Mouse (Mus musculus): ENCODE results near the gene Pkm. TPM values are rescaled to one million over a fixed set of nuclear protein-coding genes. Genes with fewer than 3 reads are reported as not detected.

Gene Pkm
- polyA plus RNA-seq, 1 experiment from 2014 or later, result 331 TPM

GRCm38 (mm10) chr9:59718237-59718636 is 62.1 kb downstream of the Pkm start:
- ATAC-seq, result peak; percentile 42; the same call in 1 of the 2 replicates

GRCm38 (mm10) chr9:59721144-59721543 is 65.0 kb downstream of the Pkm start:
- Histone ChIP-seq H3K4me3 (ENCODE audit: low read depth, low read length) (no peak overlapping the region), H3K9me3 (ENCODE audit: low read length) (no peaks in the 10 kb centered on the region), H3K4me1 (ENCODE audit: insufficient read depth, low read depth, low read length) (peaks cover 10% of the 10 kb centered on the region; the same call in 1 of the 2 replicates), H3K27me3 (replicated peaks; ENCODE audit: insufficient read depth, low read length) (no peaks in the 10 kb centered on the region), H3K36me3 (ENCODE audit: insufficient read depth, low read length) (no peaks in the 10 kb centered on the region), H3K27ac (ENCODE audit: low read length) (no peak overlapping the region), H3K9ac (replicated peaks; ENCODE audit: low read depth) (no peak overlapping the region), H3K4me2 (replicated peaks; ENCODE audit: low read depth, low read length) (no peak overlapping the region)
- TF ChIP-seq CTCF (IDR thresholded peaks at IDR 0.05), result no peak
- no peak for TF ChIP-seq EP300 (IDR thresholded peaks at IDR 0.05)
- WGBS, result 76% methylated on average over 5 of the region's 5 CpGs
- DNase-seq (ENCODE audit: low spot score) (no peak), ATAC-seq (no peak)

More at GRCm38 (mm10) chr9:59718237-59718636, 62.1 kb downstream of the Pkm start:
- 37% methylated on average over 4 of the region's 4 CpGs for WGBS
- peaks cover 8% of the 10 kb centered on the region; the same call in 1 of the 2 replicates for H3K4me1 ChIP-seq (ENCODE audit: insufficient read depth, low read depth, low read length)
- no peak overlapping the region for H3K4me2 ChIP-seq (replicated peaks; ENCODE audit: low read depth, low read length)
- H3K9me3 ChIP-seq (ENCODE audit: low read length), result no peaks in the 10 kb centered on the region
- H3K27me3 ChIP-seq (replicated peaks; ENCODE audit: insufficient read depth, low read length), result no peaks in the 10 kb centered on the region
- peak; percentile 46 for DNase-seq (ENCODE audit: low spot score)
- 0 out of 2 replicates have a peak overlapping the region, but pooled peaks have one; percentile 32 for H3K27ac ChIP-seq (ENCODE audit: low read length)
- no peak overlapping the region for H3K4me3 ChIP-seq (ENCODE audit: low read depth, low read length)
- H3K9ac ChIP-seq (replicated peaks; ENCODE audit: low read depth), result no peak overlapping the region
- H3K36me3 ChIP-seq (ENCODE audit: insufficient read depth, low read length), result no peaks in the 10 kb centered on the region
- no peak; the same call in 1 of the 2 replicates for TF ChIP-seq CTCF (IDR thresholded peaks at IDR 0.05)
- peak; percentile 38; the same call in 1 of the 2 replicates for TF ChIP-seq EP300 (IDR thresholded peaks at IDR 0.05)

GRCm38 (mm10) chr9:59723096-59723657 is 67.0 kb downstream of the Pkm start:
- Histone ChIP-seq H3K36me3 (ENCODE audit: insufficient read depth, low read length) (no peaks in the 10 kb centered on the region), H3K9ac (replicated peaks; ENCODE audit: low read depth) (no peak overlapping the region), H3K4me3 (ENCODE audit: low read depth, low read length) (no peak overlapping the region), H3K9me3 (ENCODE audit: low read length) (no peaks in the 10 kb centered on the region), H3K4me1 (ENCODE audit: insufficient read depth, low read depth, low read length) (peaks cover 3% of the 10 kb centered on the region; the same call in 1 of the 2 replicates), H3K27ac (ENCODE audit: low read length) (peak overlapping the region; percentile 60), H3K4me2 (replicated peaks; ENCODE audit: low read depth, low read length) (peak overlapping the region; percentile 43), H3K27me3 (replicated peaks; ENCODE audit: insufficient read depth, low read length) (no peaks in the 10 kb centered on the region)
- DNase-seq (ENCODE audit: low spot score), result peak; percentile 95
- ATAC-seq, result peak; percentile 59
- WGBS, result 9% methylated on average over 10 of the region's 10 CpGs
- peak; percentile 93 for TF ChIP-seq CTCF (IDR thresholded peaks at IDR 0.05)
- TF ChIP-seq EP300 (IDR thresholded peaks at IDR 0.05), result 0 out of 2 replicates have a peak, but pooled peaks have one; percentile 23

GRCm38 (mm10) chr9:59723791-59724442 is 67.7 kb downstream of the Pkm start:
- ATAC-seq (peak; percentile 75), DNase-seq (ENCODE audit: low spot score) (peak; percentile 61)
- TF ChIP-seq EP300 (IDR thresholded peaks at IDR 0.05), result peak; percentile 58; the same call in 1 of the 2 replicates
- no peak for TF ChIP-seq CTCF (IDR thresholded peaks at IDR 0.05)
- Histone ChIP-seq H3K36me3 (ENCODE audit: insufficient read depth, low read length) (no peaks in the 10 kb centered on the region), H3K27me3 (replicated peaks; ENCODE audit: insufficient read depth, low read length) (no peaks in the 10 kb centered on the region), H3K27ac (ENCODE audit: low read length) (peak overlapping the region; percentile 60; the same call in 1 of the 2 replicates), H3K4me2 (replicated peaks; ENCODE audit: low read depth, low read length) (no peak overlapping the region), H3K4me1 (ENCODE audit: insufficient read depth, low read depth, low read length) (peaks cover 3% of the 10 kb centered on the region; the same call in 1 of the 2 replicates), H3K9ac (replicated peaks; ENCODE audit: low read depth) (no peak overlapping the region), H3K9me3 (ENCODE audit: low read length) (no peaks in the 10 kb centered on the region), H3K4me3 (ENCODE audit: low read depth, low read length) (no peak overlapping the region)
- 35% methylated on average over 8 of the region's 8 CpGs for WGBS

- peak; percentile 47 for DNase-seq (ENCODE audit: low spot score)
- Histone ChIP-seq H3K27ac (ENCODE audit: low read length) (no peak overlapping the region), H3K4me1 (ENCODE audit: insufficient read depth, low read depth, low read length) (peaks cover 3% of the 10 kb centered on the region; the same call in 1 of the 2 replicates), H3K4me2 (replicated peaks; ENCODE audit: low read depth, low read length) (no peak overlapping the region), H3K9me3 (ENCODE audit: low read length) (no peaks in the 10 kb centered on the region), H3K27me3 (replicated peaks; ENCODE audit: insufficient read depth, low read length) (no peaks in the 10 kb centered on the region), H3K4me3 (ENCODE audit: low read depth, low read length) (no peak overlapping the region), H3K36me3 (ENCODE audit: insufficient read depth, low read length) (no peaks in the 10 kb centered on the region), H3K9ac (replicated peaks; ENCODE audit: low read depth) (no peak overlapping the region)
- ATAC-seq, result no peak
- 49% methylated on average over 10 of the region's 10 CpGs for WGBS
- TF ChIP-seq EP300 (IDR thresholded peaks at IDR 0.05) (no peak), CTCF (IDR thresholded peaks at IDR 0.05) (no peak)
Observed at GRCm38 (mm10) chr9:59725515-59725914, 69.3 kb downstream of the Pkm start.

GRCm38 (mm10) chr9:59727569-59728286 is 71.6 kb downstream of the Pkm start:
- Histone ChIP-seq H3K4me1 (ENCODE audit: insufficient read depth, low read depth, low read length) (peaks cover 4% of the 10 kb centered on the region; the same call in 1 of the 2 replicates), H3K36me3 (ENCODE audit: insufficient read depth, low read length) (no peaks in the 10 kb centered on the region), H3K9me3 (ENCODE audit: low read length) (no peaks in the 10 kb centered on the region), H3K27me3 (replicated peaks; ENCODE audit: insufficient read depth, low read length) (no peaks in the 10 kb centered on the region), H3K27ac (ENCODE audit: low read length) (no peak overlapping the region), H3K4me3 (ENCODE audit: low read depth, low read length) (no peak overlapping the region), H3K4me2 (replicated peaks; ENCODE audit: low read depth, low read length) (no peak overlapping the region), H3K9ac (replicated peaks; ENCODE audit: low read depth) (no peak overlapping the region)
- ATAC-seq (no peak), DNase-seq (ENCODE audit: low spot score) (no peak)
- TF ChIP-seq EP300 (IDR thresholded peaks at IDR 0.05), result no peak
- TF ChIP-seq CTCF (IDR thresholded peaks at IDR 0.05), result no peak
- WGBS, result 64% methylated on average over 11 of the region's 11 CpGs

Other genes starting within 250 kb of the Pkm start
- 7.0 and 9.2 TPM in 2 replicates for gene Arih1, start 169.8 kb upstream of the Pkm start, polyA plus RNA-seq (2015; fragmentation: Nextera tagmentation; extraction: Ambion mirVana)
- gene Hexa, start 116.8 kb upstream of the Pkm start, polyA plus RNA-seq (2015; fragmentation: Nextera tagmentation; extraction: Ambion mirVana), result 61.6 and 69.9 TPM in 2 replicates
- 0.57 and 0.83 TPM in 2 replicates for gene Tmem202, start 116.5 kb upstream of the Pkm start, polyA plus RNA-seq (2015; fragmentation: Nextera tagmentation; extraction: Ambion mirVana)
- gene Celf6, start 78.5 kb upstream of the Pkm start, polyA plus RNA-seq (2015; fragmentation: Nextera tagmentation; extraction: Ambion mirVana), result 0.16 and 0.25 TPM in 2 replicates
- 18.3 and 22.1 TPM in 2 replicates for gene Parp6, start 39.1 kb upstream of the Pkm start, polyA plus RNA-seq (2015; fragmentation: Nextera tagmentation; extraction: Ambion mirVana)
- 68.0 and 95.2 TPM in 2 replicates for gene Gramd2, start 23.8 kb downstream of the Pkm start, polyA plus RNA-seq (2015; fragmentation: Nextera tagmentation; extraction: Ambion mirVana)
- gene Senp8, start 94.3 kb downstream of the Pkm start, polyA plus RNA-seq (2015; fragmentation: Nextera tagmentation; extraction: Ambion mirVana), result 3.4 and 3.6 TPM in 2 replicates
- gene Myo9a, start 94.5 kb downstream of the Pkm start, polyA plus RNA-seq (2015; fragmentation: Nextera tagmentation; extraction: Ambion mirVana), result 8.1 and 11.5 TPM in 2 replicates

Data from lung, postnatal 0 days (tissue).